Mouse (Mus musculus) lung, postnatal 25 days (tissue): ENCODE results near the gene Unc79.

Source experiments
- DNase-seq: peaks from one replicate; pipeline ENCODE4 v3.0.0; 2022; ENCODE audit warnings: low spot score

The Unc79 gene

DNA sequence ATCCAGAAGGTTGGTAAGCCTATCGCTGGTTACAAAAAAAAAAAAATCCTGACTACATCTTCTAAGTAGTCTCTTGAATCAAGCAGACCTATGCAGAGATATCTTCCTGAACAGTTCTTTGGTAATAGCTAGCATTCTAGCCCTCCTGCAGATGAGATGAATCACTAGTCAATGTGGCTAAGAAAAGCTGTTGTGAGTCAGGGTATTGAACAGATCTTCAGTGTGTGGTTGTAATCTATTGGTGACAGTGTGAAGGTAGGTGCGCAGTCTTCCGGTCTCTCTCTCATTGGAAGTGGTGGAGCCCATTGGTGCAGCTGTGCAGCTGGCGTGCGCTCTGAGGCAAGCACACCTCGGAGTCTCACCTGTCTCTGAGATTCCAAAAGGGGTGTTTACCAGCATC is 180.3 kb downstream of the Unc79 start:
- no peak for DNase-seq

DNA sequence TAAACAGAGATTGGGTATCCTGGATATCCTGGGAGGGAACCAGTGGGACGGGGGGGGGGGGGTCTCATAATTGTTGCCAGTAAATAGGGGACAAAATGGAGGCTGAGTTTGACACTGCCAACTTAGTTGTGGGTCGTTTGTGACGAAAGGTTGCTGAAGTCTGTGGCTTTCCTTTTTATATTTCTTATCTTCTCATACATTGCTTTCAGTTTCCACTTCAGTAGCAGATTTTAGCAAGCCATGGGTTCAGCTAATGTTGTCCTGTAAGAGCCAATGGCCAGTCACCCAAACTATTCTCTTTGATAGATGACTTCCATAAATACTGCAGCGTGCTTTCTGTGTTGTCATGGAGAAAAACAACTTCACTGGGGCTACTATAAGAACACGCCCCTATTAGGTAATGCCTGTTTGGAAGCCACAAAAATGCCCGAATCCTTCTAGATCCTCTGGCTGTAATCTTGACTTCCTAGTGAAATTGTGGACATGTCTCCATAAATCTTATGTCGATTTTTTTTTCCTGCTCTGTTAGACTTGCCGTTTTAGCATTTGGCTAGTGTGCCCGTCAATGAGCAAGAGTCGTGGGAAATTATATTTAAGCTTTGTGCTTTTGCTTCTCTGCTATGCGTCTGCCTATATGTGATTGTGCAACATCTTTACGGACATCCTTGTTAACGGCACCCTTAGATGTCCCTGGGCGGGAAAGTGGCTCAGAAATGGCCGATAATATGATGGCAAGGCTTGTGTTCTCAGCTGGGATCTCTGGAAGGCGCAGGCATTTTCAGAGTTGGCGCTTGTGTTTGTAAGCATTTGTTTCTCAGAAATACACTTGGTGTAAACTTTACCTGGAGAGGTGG is 181.0 kb downstream of the Unc79 start:
- DNase-seq: peak; percentile 18

DNA sequence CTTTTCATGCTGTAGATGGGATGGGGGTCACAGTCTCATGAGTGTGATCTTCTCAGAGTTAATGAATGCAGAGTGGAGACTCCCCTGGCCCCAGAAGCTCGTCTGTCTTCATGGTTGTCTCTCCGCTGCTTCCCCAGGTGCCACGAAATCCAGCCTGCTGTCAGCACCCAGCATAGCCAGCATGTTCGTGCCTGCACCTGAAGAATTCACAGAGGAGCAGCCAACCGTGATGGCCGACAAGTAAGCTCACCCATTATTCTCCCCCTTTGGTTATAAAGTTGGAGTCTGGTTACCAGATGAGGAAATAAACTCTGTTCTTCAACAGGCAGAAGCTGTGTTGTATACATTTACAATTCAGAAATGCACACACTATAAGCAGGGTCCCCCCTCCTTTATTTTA is 182.8 kb downstream of the Unc79 start:
- no peak for DNase-seq

DNA sequence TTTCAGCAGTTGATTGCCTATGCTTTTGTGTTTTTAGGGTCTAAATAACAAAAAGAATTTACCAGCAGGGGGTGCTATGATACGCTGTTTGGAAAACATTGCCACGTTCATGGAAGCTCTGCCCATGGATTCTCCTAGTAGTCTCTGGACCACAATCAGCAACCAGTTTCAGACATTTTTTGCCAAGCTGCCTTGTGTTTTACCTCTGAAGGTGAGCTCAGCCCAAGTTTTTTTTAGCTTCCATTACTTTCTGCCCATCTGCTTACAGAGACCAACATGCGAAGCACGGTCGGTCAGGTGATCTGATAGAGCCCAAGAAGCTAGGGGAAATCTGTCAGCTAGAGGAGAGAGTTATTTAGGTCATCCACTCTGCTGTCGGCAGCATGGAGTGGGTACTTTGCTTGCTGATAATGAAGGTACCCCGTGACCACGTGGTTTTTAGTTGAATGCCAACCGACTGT is 193.9 kb downstream of the Unc79 start:
- peak; percentile 52 for DNase-seq

DNA sequence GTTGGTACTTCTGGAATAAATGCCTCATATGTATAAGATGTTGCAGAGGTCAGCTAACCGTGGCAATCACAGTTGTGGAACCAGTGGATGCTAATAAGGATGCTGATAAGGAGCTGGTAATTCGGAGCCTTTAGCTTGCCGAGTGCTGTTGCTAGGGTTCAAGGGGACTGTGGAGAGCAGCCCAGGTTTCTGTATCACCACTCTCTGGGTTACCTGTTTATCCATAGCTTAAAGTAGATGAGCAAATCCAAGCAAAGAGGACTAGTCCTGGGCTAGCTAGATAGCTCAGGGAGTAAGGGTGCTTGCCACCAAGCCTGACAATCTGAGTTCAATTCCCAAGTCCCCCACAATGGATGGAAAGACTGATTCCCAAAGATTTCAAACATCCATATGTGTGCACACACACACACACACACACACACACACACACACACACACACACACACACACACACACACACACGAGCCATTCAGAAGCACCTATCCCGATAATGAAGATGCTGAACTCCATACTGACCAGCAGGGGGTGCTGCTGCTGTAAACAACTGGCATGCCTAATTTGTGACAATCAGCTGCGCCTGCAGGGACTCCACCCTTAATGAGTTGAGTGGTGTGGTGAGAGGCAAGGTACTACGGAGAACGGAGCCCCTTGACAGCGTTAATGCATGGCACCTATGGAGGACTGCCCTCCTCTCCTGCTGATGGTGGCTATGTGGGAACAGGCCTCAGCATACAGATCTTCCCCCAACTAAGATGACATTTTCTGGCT is 195.3 kb downstream of the Unc79 start:
- peak; percentile 44 for DNase-seq

DNA sequence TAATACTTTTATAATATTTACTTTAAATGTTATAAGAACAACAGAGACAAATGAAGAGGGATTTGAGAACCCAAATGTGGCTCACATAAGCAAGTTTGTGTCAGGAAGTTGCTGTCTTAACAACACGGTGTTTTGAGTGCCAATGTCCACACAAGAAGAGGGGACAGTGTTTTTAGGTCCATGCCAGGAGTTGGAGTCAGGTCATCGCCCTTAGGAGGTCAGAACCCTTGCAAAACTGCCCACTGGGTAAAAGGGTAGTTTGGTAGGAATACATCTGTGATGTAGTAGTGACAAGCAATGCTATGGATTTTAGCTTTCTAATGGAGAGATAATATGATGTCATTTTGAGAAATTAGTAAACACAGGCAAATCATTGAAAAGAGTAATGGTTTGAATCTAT is 201.6 kb downstream of the Unc79 start:
- DNase-seq: no peak

DNA sequence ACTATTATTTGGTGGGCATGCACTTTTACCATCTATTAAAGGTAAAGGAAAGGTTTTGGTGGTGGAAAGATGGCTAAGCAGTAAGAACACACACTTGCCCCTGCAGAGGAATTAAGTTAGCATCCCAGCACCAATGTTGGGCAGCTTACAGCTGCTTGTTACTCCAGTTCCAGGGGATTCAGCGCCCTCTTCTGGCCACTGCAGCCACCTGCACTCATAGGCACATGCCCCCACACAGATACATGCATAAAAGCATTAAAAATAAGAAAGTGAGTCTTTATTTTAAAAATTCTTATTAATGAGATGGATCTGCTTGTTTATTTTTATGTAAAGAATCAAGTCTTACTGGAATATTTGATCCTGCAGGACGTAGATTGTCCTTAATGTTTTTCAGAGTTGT is 206.3 kb downstream of the Unc79 start:
- DNase-seq: no peak

DNA sequence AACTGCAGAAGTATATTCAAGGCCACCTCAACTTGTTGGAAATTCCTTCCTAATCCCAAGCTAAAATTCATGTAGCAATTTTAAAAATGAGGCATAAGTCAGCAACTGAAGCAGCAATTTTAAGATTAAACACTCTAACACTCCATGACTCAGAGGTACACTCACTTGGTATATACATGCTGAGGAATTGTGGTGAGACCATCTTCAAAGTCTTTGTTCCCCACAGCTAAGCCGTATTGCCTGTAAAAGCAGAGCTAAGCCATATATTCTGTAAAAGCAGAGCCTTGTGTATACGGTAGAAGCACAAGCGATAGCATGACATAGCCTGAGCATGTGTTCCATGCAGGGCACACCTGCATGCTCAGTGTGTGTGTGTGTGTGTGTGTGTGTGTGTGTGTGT is 206.7 kb downstream of the Unc79 start:
- DNase-seq: no peak

DNA sequence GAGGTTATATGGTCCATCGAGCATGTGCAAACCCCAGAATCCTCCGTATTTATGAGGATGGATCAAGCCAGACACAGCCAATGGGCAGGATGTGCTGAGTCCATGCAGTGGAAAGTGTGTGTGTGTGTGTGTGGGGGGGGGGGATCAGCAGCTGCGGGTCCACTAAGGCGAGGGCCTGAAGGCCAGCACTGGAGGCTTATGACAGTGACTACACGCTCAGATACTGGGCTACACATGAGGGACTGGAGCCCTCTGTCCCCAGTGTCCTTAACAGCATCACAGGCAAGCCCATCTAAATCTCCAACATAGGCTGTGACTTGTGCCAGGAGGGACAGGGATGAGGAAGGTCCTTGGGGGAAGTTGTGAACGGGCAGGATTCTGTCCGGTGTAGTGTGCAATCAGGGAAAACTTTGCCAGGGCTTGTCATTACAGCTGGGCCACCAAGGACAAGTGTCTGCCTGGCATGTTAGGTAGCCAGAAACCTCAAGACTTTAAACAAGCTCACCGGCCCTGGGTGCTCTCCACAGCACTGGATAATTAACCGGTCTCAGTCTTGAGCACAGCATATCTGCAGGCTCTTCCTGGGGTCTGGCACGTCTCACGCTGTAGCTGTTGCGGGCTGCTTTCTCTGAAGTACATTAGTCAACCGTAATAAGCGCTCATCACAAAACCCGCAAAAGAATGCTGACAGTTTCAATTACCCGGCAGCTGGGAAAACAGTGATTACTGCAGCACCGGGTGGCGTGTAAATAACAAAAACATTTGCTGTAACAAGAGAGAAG is 208.7 kb downstream of the Unc79 start:
- no peak for DNase-seq

DNA sequence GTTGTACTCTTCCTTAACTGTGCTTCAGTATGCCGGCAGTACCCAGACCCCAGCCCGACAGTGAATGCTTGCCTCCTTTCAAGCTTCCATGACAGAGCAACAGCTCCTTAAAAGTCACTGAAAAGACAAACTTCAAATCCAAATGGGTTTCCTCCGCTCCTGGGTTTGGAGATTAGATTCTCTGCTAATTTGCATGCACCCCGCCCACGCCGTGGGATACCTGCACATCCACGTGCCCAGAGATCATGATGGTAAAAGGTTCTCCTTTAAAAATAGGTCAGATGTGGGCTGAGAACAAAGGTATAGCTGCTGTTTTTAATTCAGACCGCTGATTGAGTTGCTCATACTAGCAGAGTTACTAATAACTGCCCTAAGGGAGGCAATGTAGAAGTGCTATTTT is 210.4 kb downstream of the Unc79 start:
- no peak for DNase-seq

DNA sequence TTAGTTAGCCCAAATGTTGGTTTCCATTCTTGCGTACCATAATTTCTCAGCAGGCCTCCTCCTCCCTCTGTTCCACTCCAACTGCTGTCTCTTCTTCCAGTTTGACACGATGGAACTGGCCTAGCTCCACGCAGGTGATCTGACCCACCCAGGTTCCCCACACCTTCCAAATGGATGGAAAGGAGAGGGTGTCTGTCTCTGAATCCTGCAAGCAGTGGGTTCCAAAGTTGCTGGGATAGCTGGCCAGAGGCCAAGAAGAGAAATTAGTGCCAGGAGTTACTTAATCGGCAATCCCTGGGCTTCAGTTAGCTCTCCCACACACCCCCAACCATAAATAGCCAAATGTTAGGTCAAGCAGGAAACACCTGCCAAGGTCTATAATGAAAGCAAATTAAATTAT is 212.1 kb downstream of the Unc79 start:
- DNase-seq: no peak

DNA sequence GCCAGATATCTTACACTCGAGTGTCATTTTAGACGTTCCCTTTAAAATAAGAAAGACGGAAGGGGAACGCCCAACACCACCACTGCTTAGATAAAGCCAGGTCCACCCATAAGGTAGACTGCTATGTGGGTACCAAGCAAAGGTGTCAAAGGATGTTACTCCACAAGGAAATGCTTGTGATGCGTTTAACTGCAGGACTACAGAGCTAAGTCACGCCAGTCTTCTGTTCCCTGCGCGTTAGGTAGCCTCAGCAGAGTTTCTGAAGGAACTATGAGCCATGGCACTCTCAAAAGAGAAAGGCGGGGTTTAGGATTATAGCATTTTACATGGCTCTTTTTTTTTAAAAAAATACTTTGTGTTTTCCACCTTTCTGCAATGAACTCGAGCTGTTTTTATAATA is 214.9 kb downstream of the Unc79 start:
- DNase-seq: no peak

DNA sequence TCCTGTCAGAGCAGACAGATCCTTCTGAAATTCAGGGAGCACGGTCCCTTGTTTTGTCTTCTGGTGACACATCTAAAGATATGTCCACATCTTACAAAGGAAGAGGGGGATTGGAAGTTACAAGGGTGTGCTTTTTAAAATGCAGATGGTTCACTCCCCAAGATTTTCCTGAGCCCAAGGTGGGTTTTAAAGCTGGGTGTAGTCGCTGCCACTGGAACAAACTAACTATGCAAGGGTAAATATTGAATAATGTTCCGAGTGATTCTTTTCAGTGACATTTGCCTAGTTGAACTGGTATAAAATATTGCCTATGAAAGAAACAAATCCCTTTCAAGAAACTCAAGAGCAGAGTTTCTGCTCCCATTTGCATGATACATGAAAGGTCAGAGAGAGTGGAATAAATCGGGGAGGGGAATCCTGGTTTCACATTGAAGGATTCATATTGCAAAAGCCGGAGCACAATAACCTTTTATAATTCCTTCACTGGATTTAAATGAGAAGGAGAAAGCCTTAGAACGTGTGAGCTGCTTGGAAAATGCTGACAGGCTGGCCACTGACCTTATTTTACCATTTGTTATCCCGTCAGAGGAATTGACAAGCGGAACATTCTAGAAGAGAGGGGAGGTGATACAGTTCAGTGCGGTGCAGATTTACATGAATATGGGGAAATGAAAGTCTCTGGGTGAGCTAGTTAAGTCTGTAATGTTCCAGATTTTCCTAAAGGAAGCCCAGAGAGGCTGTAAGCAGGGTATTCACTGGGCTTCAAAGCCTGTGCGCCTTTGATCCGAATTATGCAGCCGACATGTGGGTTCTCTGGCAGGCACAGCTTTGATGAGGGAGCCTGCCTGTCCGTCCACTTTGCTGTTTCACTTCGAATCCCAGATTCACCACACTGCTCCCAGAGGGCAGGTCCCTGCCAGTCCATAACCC is 215.7 kb downstream of the Unc79 start:
- DNase-seq: no peak

DNA sequence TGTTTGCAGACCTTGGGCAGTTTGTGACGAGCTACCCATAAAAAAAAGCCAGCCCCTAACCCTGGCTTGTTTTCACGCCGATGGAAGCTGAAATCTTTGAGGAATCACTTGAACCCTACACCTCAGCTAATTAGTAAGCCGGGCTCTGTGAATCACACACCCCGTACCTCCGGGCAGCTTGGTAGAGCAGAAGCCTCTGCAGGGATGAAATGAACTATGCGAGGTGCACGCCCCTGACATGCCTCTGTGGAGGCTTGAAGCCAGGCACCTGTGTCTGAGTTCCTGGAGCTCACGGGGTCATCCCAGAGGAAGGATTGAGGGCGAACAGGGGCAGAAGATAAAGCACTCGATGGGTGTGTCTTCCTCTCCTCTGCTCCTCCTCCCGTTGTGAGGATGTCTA is 220.2 kb downstream of the Unc79 start:
- DNase-seq: no peak

DNA sequence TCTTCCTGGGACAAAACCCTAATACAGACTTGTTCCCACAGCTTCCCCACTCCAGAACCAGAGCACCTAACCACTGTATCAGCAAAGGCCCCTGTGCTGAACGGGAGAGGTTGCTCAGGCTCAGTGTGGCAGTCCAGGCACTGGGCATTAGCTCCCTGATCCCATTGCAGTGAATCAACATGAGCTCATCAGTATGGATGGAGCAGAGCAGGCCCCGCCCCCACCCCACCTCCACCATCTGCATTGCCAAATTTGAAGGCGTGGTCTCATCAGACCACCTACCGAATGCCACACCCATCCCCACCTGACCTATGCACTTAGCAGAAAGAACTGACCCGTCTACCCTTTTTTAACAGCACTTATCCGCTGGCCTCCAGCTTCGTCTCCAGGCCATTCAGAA is 234.4 kb downstream of the Unc79 start:
- DNase-seq: no peak

DNA sequence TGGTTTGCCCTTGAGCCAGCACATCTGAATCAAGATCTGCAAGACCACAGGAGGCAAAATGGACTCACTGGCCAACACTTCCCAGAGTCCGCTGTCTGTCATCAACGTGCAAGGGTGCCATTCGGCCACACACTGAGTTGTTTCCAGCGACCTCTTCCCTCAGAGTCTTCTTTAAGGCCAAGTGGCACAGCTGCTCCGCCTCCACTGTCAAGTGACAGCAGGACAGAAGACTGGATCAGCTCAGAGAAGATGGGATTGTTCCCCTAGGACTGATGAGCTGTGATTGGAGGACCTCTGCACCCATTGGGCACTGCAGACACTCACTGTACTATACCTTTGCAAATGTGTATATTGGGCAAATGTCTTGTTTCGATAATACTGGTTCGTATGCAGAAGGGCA is 238.4 kb downstream of the Unc79 start:
- peak; percentile 10 for DNase-seq

DNA sequence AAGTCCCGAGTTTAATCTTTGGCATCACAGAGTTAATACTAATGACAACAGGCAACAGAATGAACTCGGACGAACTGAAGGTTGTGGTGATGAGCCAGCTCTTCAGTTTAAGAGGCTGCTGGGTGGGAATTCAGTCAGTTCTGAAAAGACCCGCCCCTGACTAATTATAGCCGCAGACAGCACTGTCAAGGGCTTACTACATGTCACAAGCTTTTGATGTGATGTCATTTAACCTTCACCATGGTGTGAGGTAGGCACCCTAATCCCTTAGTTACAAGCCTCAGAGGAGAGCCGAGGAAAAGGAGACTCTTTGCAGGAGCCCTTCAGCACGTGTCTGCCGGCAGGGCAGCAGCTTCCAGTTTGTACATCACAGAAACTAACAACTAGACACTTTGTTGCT is 239.6 kb downstream of the Unc79 start:
- DNase-seq: no peak

DNA sequence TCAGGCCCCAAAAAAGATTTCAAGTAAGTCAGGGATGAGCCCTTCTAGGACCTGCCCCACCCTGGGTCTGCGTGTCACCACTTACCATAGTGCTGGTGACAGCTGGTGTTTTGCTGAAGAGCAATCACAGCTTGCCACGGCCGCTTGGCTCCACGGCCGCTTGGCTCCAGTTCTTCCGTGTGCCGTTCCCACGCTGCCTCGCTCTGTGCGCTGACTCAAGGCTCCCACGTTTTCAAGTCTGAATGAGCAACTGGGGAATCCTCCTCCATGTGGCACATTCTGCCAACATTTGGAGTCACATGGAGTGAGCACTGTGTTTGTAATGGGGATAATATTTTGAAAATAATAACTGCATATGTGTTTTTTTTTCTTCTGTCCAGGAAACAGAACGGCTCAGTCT is 241.1 kb downstream of the Unc79 start:
- DNase-seq: no peak

DNA sequence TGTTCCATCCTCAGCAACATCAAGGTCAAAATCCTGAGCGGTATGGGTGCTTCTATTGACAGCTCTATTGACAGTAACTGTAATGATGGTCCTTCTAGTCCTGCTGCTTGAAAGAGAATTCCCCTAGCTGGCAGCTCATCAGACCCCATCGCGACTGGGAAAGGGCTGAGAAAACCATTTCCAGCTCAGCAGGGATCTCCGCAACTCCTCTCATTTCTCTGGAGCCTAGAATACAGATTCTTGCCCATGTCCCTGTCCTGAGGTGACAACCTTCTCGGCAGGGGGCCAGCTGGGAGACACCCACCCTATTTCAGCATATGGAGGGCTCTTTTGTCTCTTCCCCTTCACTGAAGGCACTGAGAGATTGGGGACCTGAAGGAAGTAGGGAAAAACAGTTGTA is 244.3 kb downstream of the Unc79 start:
- no peak for DNase-seq

DNA sequence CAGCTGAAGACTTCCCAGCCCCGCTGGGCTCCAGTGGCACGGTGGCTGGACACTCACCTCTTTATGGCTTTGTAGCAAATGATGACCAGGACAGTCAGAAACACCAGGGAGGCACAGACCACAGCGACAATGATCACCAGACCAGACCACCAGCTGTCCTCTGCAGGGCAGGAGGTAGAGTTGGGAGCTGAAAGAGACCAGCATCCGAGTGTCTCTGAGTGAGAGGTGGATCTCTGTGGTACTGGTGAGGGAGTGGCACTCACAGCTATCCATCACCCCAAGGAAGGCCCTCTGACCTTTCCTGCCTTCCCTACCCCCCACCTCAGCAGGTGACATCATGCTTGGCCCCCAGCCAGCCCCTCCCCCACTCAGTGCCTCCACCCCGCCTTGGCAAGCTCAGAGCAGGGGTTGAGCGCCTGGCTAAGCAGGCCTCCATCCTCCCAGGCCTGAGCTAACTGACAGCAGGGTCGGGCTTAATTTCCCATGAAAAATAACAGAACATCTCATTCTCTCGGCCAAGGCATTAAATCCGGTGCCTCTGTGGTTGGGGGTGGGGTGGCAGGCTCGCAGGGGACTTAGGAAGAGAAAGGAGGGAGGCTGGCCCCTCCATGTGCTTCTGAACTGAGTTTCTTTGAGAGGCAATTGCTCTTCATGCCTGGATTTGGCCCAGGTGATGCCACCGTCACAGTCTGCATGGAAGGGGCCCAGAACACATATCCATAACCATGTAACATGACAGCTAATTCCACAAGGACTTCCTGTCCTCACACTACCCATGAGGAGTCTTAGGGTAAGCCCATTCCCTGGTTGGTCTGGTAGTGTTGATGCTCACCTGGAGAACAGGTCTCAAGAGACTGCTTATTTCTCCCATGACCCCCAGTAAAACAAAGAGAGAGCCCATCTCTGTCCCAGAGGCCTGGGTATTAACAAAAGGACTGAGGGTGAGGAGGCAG is 254.2 kb downstream of the Unc79 start:
- no peak for DNase-seq
